Mouse (Mus musculus): ENCODE measurements around the gene Zkscan8.
A peak's percentile ranks its signal among the peaks of the same experiment; 100 is the strongest.
"Not testable (repeated sequence)": the region's sequence is repeated elsewhere in the genome, so short reads cannot be mapped to it uniquely, and the experiment has no call there.

Gene Zkscan8

DNA sequence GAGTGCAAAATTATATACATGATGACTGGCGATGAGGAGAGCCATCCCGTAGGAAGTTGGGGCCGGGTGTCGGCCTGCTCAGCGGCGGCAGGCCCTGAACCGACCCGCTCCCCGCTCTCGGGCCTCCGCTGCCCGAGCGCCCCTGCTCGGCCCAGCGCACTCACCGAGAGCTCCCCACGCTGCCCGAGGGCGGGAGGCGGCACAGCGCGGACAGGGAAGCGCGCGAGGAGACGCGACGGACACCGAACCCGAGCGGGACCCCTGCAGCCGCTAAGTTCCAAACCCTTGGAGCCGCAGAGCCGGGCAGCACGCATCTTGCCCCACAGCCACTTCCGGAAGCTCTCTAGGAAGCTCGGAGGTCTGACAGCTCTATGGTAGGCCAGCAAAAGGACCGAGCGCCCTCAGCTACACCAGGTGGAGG, at the start of gene Zkscan8:
Gene Zkscan8 (minus strand): TSS at position 340 of the 421 bp plus-strand sequence.
- peak; percentile 84 to 86 for DNase-seq (ENCODE audit: low spot score in 2 of 2)

DNA sequence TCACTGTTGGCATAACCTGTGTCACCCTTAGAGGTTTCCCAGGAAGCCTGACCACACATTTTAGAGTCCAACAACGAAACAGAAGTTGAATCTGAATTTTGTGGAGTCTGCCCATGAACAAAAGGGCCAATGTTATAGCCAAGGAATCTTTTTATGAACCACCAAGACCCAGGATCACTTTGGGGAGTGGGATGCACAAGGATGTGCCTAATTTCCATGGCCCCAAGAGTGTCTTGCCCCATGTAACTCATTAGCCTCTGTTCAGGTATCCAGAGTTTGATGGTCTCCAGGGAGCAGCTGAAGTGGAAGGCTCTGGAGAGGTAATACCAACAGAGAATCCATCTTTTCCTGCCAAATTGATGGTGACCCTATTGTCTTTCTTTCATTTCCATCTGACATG, 28.9 kb upstream of the Zkscan8 start, which contains the start of gene Olfr1535:
Gene Olfr1535 (minus strand): TSS at position 101 of the 400 bp plus-strand sequence.
- DNase-seq (ENCODE audit: low spot score in 2 of 2), result no peak

DNA sequence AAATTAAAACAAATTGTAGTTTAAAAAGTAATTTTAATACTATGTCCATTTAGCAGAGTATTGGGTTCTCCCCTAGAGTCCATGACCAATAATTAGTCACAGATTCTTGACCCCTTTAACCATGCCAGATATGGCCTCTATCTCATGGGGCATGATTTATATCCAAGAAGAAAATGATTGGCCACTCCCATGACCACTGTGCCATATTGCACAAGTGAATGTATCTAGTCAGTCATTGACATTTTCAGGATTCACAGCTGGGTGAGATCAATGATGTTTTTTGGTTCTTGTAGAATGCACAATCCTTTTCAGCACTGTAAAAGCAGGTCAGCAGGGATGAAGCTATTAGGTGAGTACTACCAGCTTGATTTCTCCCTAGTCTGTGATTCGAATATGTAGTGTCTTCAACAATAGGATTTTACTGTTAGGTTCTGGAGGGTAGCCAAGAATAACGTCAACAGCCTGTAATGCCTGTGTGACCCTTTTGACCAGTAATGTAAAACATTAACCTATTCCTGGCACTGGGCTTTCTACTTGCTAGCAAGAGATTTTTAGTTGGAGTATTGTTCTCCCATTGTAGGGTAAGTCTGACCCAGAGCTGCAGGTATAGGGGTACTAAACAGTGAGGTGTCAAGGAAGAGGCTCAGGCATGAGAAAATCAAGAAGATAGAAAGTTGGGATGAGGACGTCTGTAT, 19.6 kb upstream of the Zkscan8 start:
- DNase-seq (ENCODE audit: low spot score in 2 of 2), result no peak

DNA sequence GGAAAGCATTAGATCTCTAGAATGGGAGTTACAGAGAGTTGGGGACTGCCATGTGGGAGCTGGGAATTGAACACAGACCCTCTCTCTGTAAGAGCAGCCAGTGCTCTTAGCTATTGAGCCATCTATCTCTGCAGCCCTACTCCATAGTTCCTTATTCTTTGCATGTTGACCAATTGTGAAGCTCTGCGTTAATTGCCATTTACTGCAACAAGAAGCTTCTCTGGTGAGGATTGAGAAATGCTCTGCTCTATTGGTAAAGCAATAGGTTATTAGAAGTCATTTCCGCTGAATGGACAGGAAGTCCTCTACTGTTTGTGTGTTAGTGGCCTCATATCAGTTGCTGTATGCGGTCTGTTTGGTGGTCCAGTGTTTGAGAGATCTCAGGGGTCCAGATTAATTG, 18.6 kb upstream of the Zkscan8 start:
- no peak for DNase-seq (ENCODE audit: low spot score in 2 of 2)

- DNase-seq (ENCODE audit: low spot score in 2 of 2), result no peak
Measured at GRCm38 (mm10) chr13:21542708-21543107, 11.8 kb upstream of the Zkscan8 start, which contains the start of gene Olfr1366. Olfr1366 (minus strand) TSS chr13:21542808.

- DNase-seq (ENCODE audit: low spot score in 2 of 2), result no peak
Measured at GRCm38 (mm10) chr13:21530136-21530535, 784 bp downstream of the Zkscan8 start.

DNA sequence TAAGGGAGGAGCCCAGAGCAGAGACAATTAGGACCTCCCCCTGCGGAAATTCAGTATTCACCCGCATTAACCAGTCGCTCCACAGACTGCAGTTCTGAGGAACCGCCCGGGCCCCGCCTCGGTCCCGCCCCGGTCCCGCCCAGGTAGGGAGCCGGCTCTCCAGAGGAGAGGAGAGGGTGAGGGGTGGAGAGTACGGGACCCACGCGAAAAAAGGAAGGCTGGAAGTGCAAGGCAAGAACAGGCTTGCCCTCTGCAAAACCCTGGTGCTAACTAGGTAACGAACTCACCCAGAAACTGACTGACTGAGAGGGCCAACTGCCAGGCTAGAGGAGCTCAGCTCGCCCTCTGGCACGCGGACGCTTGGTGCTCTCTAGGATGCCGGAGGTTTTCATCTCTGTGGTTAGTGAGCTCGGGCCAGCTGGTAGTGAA, 24.7 kb downstream of the Zkscan8 start:
- DNase-seq (ENCODE audit: low spot score in 2 of 2), result peak; percentile 77 to 79

DNA sequence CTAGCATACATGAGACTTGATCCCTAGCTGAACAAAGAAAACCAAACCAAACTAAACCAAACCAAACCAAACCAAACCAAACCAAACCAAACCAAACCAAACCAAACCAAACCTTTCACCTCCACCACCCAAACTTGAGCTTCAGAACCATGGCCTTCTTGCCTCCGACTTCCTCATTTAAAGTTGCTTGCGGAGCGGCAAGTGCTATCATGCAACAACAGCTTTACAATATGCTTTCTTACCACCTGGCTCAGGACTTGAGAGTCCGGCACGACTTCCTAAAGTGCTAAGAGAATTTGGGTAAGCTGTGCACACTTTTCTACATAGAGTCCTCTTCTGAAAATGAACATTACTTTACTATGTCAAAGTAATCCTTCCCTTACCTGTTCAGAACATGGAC, 28.6 kb downstream of the Zkscan8 start:
- DNase-seq (ENCODE audit: low spot score in 2 of 2), result no peak

DNA sequence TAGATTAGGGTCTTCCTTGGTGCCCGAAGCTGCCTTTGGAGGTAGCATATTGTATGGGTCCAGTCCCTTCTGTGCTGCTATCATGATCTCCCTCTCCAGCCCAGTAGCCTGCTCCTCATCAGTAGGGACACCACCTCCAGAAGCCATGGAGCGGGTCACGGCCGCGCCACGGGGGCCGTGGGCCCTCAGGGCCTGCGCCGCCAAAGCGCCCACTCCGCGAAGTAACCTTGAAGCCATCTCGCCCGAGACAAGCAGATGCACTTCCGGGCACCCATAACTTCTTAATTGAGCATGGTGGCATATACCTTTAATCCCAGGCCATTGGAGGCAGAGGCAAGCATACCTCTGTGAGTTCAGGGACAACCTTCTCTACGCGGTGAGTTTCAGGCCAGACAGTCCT, 29.7 kb downstream of the Zkscan8 start, which contains the start of gene Gm11273:
Gene Gm11273 (minus strand): TSS at position 237 of the 400 bp plus-strand sequence.
- DNase-seq (ENCODE audit: low spot score in 2 of 2), result not testable (repeated sequence)

GRCm38 (mm10) chr13:21495080-21495479, 35.8 kb downstream of the Zkscan8 start, which contains the start of gene AK157302:
AK157302 (plus strand) TSS chr13:21495223.
- DNase-seq (ENCODE audit: low spot score in 2 of 2), result peak in 1 of 2 experiments; percentile 14

DNA sequence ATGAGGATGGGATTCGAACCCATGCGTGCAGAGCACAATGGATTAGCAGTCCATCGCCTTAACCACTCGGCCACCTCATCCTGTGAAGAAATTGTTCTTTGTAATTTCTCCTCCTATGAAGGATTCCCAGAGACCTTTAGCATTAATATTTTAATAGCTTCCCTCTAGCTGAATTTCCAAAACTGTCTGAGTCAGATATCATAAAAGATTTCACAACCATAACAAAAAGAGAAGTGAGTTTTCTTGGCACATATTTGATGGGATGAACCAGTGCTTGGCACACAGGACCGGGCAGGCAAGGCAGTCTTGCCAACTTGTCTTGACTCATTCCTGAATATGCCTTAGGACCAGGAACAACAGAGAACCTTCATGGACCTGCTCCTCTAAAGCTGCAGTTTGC, 38.1 kb downstream of the Zkscan8 start:
- no peak for DNase-seq (ENCODE audit: low spot score in 2 of 2)

- DNase-seq (ENCODE audit: low spot score in 2 of 2), result no peak
Measured at GRCm38 (mm10) chr13:21486881-21487280, 44.0 kb downstream of the Zkscan8 start.

GRCm38 (mm10) chr13:21478759-21479670, 51.9 kb downstream of the Zkscan8 start, which contains the start of the genes Zkscan4 and Gm10065:
Zkscan4 (plus strand) TSS chr13:21478907.
Gm10065 (minus strand) TSS chr13:21479441.
- DNase-seq (ENCODE audit: low spot score in 2 of 2), result peak in 1 of 2 experiments; percentile 3

DNA sequence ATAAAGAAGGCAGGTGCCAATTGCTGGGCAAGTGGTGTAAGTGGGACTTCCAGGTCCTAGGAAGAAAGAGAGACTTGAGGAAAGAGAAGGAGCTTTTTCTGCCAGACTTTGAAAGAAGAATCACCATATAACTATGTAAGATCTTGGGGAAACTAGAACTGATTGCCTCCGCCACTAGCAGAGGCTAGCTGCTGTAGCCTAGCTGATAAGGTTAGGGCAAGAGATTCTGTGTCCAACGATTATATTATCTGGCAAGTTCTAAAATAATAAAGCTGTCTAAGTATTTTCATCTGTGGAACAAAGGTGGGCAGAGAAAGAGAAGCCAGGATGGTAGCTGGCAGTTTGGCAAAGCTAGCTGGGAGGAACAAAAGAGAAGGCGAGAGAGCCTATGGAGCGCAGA, 58.5 kb downstream of the Zkscan8 start:
- no peak for DNase-seq (ENCODE audit: low spot score in 2 of 2)

- no peak for DNase-seq (ENCODE audit: low spot score in 2 of 2)
Measured at GRCm38 (mm10) chr13:21469097-21469496, 61.8 kb downstream of the Zkscan8 start.

DNA sequence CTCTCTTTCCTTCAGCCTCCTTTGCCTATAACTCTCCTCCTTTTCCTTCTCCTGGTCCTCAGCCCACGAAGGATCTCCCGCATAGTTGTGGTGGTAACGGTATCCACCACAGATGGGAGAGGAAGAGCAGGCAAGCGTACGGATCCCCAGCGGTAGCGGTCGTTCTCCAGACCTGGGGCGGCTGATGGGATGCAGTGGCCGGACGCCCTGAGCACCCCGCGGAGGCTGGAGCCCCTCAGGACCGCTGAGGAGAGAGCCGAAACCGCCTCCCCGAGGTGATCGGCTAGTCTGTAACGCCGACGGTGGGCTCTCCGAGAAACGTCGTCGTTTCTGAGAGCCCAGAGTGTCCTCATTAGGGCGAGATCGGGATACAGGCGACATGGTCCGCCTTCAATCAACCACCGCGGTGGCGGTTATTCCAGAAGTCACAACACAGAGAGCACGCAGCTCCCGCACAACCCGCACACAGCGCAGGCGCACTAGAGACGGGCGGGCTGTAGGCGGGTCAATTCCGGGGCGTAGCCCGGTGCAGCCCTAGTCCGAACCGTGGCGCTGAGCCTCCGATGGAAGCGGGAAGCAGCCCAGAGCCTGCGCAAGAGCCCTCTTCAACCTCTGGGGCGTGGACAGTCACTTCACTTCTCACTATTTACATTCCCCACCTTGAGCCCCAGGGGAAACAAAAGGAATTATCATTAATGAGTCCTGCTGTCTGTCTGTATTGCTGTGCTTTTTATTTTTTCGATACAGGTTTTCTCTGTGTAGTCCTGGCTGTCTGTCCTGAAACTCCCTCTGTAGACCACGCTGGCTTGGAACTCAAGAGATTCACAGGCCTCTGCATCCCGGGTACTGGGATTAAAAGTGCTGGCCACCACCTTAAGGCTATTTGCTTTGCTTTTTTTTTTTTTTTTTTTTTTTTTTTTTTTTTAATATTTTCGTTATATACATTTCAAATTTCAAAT, 62.6 kb downstream of the Zkscan8 start, which contains the start of gene Nkapl:
Gene Nkapl (minus strand): TSS at position 449 of the 959 bp plus-strand sequence.
- DNase-seq (ENCODE audit: low spot score in 2 of 2), result peak; percentile 66 to 69

DNA sequence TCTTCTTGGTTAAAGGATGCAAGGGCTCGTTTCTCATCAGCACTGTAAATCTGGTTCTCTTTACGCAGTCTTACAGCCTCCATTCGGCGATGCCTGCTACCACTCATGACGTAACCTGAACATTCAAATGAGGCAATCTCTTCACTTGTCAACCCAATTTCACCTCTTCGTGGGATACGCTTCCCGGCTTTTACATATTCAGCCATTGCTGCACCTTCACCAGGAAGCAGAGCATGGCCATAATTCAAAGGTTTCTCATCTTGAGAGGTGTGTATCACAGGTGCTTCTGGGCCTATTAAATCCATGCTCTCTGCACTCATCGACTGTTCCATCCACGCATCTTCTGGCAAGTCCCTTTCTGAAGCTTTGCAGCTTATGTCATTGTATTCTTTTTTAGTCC, 63.6 kb downstream of the Zkscan8 start:
- no peak for DNase-seq (ENCODE audit: low spot score in 2 of 2)
